Mouse (Mus musculus): ENCODE data around the gene Gbgt1. TPM values are rescaled to one million over a fixed set of nuclear protein-coding genes. Genes with fewer than 3 reads are reported as not detected.
"Not testable (repeated sequence)": the region's sequence is repeated elsewhere in the genome, so short reads cannot be mapped to it uniquely, and the experiment has no call there.

The Gbgt1 gene
- not detected in 2 replicates for total RNA-seq (2017)

- ATAC-seq (replicated peaks; ENCODE audit: low read depth, poor library complexity, severe bottlenecking): no peak
Measured at GRCm38 (mm10) chr2:28496671-28497070, at the start of gene Gbgt1. Gene Gbgt1, plus strand, starts transcription at chr2:28496891.

GRCm38 (mm10) chr2:28447315-28447670 lies 49.4 kb upstream of the Gbgt1 start:
- no peak for ATAC-seq (replicated peaks; ENCODE audit: low read depth, poor library complexity, severe bottlenecking)

GRCm38 (mm10) chr2:28451663-28452062 lies 45.0 kb upstream of the Gbgt1 start:
- no peak for ATAC-seq (replicated peaks; ENCODE audit: low read depth, poor library complexity, severe bottlenecking)

GRCm38 (mm10) chr2:28453539-28453938 lies 43.2 kb upstream of the Gbgt1 start:
- ATAC-seq (replicated peaks; ENCODE audit: low read depth, poor library complexity, severe bottlenecking): no peak

- no peak for ATAC-seq (replicated peaks; ENCODE audit: low read depth, poor library complexity, severe bottlenecking)
Measured at GRCm38 (mm10) chr2:28456616-28457015, 40.1 kb upstream of the Gbgt1 start.

- ATAC-seq (replicated peaks; ENCODE audit: low read depth, poor library complexity, severe bottlenecking): no peak; the same call in 1 of the 2 replicates
Measured at GRCm38 (mm10) chr2:28463919-28464318, 32.8 kb upstream of the Gbgt1 start.

DNA sequence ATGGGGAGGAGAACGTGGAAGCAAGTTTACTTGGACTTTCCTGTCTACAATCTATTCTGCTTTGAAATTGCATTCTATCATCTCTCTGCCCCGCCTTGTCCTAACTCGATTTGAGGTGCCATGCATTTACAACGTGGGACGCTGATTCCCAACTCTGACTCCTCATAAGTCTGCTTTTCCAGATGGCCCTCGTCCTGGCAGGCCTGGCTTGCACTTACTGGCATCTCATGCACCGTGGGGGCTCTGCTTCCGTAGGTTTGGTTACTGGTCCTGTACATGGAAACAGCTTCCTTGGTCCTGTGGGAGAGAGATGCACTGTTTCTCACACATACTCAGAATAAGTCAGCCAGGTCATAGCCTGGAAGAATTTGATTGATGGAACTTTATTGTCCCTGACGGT lies 31.8 kb upstream of the Gbgt1 start:
- no peak for ATAC-seq (replicated peaks; ENCODE audit: low read depth, poor library complexity, severe bottlenecking)

DNA sequence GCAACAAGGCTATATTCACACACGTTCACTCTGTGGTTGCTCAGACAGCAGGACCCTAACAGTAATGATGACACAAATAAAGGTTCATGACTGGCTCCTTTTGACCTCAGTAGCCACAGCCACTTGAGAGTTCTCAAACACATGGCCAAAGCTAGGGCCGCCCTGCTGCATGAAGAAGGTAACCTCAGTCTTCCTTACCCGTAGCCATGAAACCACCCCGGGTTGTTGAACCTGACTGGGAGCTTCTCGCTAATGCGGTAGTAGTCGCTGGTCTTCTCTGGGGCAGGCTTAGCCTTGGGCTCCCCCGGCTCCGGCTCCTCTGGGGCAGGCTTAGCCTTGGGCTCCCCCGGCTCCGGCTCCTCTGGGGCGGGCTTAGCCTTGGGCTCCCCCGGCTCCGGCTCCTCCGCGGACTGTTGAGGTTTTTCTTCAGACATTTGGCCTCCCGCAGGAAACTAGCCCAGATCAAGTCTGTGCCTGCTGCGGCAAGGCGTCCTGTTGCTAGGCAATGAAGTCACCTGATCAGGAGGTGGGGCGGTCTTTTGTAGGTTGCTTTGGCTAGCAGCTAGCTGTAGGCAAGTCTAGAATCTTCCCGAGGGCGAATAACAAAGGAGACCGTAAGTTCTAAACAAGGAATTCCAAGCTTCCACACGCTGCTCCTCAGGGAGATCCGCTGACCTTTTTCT lies 30.7 kb upstream of the Gbgt1 start, which contains the start of gene 1700007K13Rik:
Gene 1700007K13Rik, minus strand, starts transcription at position 497 of the 683 bp plus-strand sequence.
- ATAC-seq (replicated peaks; ENCODE audit: low read depth, poor library complexity, severe bottlenecking): peak; percentile 64

DNA sequence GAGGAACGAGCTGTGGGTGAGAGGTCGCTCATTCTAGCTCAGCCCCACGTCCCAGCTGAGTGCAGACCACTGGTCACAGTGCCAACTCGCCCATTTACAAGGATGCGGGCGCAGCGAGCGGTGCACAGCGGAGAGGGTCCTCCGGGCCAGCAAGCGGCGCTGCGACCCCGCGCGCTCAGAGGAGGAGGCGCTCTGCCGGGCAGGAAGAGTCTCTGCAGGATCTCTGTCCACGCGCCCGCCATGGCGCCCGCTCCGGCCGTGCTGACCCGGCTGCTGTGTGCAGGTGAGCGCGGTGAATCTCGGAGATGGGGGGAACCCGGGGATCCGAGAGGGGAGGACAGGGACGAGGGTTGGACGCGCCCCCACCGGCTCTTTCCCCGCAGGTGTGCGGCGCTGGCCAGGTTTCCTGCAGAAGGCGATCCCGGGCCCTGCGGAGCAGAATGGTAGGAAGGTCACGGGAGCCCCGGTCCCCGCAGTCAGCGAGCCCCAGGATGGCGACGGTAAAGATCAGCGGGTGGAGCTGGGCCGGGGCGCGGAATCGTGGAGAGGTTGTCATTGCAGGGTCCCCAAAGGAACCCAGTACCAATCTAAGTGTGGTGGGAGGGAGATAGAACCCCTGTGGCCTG lies 28.7 kb upstream of the Gbgt1 start, which contains the start of gene Mrps2:
Gene Mrps2, plus strand, starts transcription at position 207 of the 626 bp plus-strand sequence.
- ATAC-seq (replicated peaks; ENCODE audit: low read depth, poor library complexity, severe bottlenecking): peak; percentile 90

GRCm38 (mm10) chr2:28468486-28469225 lies 28.0 kb upstream of the Gbgt1 start:
- ATAC-seq (replicated peaks; ENCODE audit: low read depth, poor library complexity, severe bottlenecking): no peak

GRCm38 (mm10) chr2:28469461-28469860 lies 27.2 kb upstream of the Gbgt1 start:
- ATAC-seq (replicated peaks; ENCODE audit: low read depth, poor library complexity, severe bottlenecking): no peak

- ATAC-seq (replicated peaks; ENCODE audit: low read depth, poor library complexity, severe bottlenecking): no peak
Measured at GRCm38 (mm10) chr2:28470591-28470990, 26.1 kb upstream of the Gbgt1 start.

DNA sequence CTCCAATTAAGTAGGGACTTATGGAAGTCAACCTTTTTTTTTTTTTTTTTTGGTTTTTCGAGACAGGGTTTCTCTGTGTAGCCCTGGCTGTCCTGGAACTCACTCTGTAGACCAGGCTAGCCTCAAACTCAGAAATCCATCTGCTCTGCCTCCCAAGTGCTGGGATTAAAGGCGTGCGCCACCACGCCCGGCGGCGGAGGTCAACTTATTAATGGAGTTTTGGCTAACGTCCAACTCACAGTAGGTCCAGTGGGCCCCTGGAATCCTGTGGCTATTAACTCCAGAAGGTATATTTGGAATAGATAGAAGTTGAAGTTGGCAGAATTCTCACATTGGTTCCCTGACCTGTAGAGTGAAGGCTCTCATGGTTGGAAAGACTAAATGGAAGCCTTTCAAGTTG lies 24.7 kb upstream of the Gbgt1 start:
- not testable (repeated sequence) for ATAC-seq (replicated peaks; ENCODE audit: low read depth, poor library complexity, severe bottlenecking)

DNA sequence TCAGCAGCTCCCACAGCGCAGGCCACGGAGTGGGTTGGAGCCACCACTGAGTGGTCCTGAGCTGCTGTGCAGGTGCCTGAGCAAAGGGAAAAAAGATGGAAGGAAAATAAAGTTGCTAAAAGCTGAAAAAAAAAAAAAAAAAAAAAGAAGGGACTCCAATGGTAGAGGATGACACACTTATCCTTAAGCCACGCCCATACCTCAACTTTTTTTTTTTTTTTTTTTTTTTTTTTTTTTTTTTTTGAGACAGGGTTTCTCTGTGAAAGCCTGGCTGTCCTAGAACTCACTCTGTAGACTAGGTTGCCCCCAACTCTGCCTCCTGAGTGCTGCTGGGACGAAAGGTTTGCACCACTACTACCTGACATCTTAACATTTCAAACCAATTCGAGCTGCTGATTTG lies 18.7 kb upstream of the Gbgt1 start:
- not testable (repeated sequence) for ATAC-seq (replicated peaks; ENCODE audit: low read depth, poor library complexity, severe bottlenecking)

GRCm38 (mm10) chr2:28479208-28480204 lies 17.2 kb upstream of the Gbgt1 start:
- ATAC-seq (replicated peaks; ENCODE audit: low read depth, poor library complexity, severe bottlenecking): no peak

- ATAC-seq (replicated peaks; ENCODE audit: low read depth, poor library complexity, severe bottlenecking): no peak
Measured at GRCm38 (mm10) chr2:28483861-28484260, 12.8 kb upstream of the Gbgt1 start.

DNA sequence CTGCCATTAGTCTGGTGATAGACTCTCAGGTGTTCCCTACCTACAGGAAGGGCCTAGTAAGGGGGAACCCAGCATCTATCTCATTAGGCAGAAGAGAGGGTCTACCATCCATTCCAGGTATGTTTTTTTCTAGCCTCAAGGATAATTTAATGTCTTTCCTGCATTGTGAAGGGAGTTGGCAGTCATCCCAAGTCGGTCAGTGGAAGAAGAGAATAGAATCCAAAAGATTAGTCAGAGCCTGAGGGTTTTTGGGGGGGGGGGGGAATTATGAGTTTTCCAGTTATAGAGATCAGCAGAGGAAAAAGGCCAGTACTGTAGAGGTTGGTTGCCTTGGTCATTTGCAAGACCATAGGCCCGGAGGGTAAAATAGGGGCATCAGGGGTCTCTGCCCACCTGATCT lies 2.2 kb upstream of the Gbgt1 start:
- ATAC-seq (replicated peaks; ENCODE audit: low read depth, poor library complexity, severe bottlenecking): no peak

DNA sequence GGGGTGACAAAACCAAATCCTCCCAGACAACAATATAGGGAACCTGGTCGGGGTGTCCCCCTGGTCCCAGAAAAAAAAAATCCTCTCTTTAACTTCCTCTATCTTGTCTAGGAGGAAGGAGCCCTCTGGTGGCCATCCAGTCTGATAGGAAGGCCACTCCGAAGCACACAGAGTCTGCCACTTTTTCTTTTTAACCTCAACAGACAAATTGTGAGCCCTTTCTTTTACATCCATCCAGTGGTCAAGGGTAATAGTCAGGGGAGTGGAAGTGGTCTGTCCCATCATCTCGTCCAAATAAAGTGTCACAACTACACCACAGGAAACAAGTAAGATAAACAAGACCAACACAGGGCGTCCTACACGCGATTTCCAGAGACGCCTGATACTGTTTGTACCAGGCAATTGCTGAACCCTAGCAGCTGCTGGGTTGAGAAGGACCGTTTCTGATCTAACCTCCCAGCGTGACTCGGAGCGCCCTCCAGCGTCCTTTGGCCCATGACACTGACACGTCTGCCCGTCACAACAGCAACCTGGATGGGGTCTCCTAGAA lies 1.4 kb upstream of the Gbgt1 start:
- peak; percentile 83 for ATAC-seq (replicated peaks; ENCODE audit: low read depth, poor library complexity, severe bottlenecking)

DNA sequence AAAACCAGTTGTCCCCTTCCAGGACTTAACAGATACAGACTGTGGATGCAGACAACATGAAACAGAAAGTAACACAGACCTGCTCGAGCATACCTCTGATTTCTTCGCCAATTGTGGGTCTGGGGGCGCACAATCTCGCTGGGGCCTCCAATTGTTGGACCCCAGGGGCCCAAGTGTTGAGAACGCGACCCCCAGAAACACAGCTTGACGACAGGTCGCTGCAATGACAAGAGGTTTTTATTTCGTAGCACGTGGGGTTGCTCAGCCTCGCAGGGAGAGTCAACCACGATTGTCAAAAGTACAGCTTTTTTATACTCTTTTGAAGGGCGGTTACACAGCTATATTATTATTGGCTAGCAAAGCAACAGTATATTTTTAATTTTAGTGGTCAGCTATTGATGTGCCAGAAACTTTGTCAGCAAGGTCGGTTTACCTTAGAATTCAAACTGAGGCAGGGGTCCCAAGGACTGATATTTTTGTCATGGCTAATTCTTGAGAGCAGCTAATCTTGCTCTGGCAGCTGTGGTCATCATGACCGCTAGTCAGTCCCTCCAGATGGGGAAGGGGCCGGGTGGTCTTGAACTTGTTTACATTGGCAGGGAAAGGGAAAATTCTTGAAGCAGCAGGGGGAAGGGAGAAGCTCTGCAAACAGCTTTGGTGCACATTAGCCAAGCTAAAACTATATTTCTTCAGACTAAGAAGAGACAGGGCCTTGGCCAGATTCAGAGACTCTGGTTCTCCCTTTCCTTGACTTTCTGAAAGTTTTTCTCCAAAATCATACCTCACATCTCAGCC lies 693 bp upstream of the Gbgt1 start:
- ATAC-seq (replicated peaks; ENCODE audit: low read depth, poor library complexity, severe bottlenecking): no peak

Measured in common myeloid progenitor, adult 5-6 weeks (primary cell).